Mouse (Mus musculus) neural tube, embryonic 14.5 days (tissue): ENCODE measurements around the gene Tmem235. TPM values are rescaled to one million over a fixed set of nuclear protein-coding genes. Genes with fewer than 3 reads are reported as not detected.

ENCODE experiments used
- ATAC-seq: fragments of 200-750 bp; cut with Nextera tagmentation; 2 replicates; pipeline ENCODE4 v1.8.0; 2017; ENCODE audit warnings: low read depth, mild to moderate bottlenecking, moderate TSS enrichment, moderate library complexity
- H3K27ac ChIP-seq: fragments of 300-500 bp; sonication (generic); 2 replicates; pipeline ENCODE4 v1.5.1; 2014; ENCODE audit warnings: low read depth, mild to moderate bottlenecking, control low read depth, low read length, moderate library complexity, mixed read lengths
- H3K27me3 ChIP-seq: fragments of 300-500 bp; sonication (generic); 2 replicates; pipeline ENCODE4 v1.6.1; 2014; ENCODE audit warnings: low read length; ENCODE audit not compliant: control insufficient read depth, insufficient read depth
- H3K36me3 ChIP-seq: fragments of 300-500 bp; sonication (generic); 2 replicates; pipeline ENCODE4 v1.6.1; 2014; ENCODE audit warnings: low read length, mixed read lengths; ENCODE audit not compliant: control insufficient read depth, insufficient read depth
- H3K4me1 ChIP-seq: fragments of 300-500 bp; sonication (generic); 2 replicates; pipeline ENCODE4 v1.6.1; 2014; ENCODE audit warnings: low read length; ENCODE audit not compliant: control insufficient read depth, insufficient read depth
- H3K4me2 ChIP-seq: fragments of 300-500 bp; sonication (generic); 2 replicates; pipeline ENCODE4 v1.6.1; 2014; ENCODE audit warnings: mild to moderate bottlenecking, low read depth, low read length, control low read depth
- H3K4me3 ChIP-seq: fragments of 300-500 bp; sonication (generic); 2 replicates; pipeline ENCODE4 v1.5.1; 2014; ENCODE audit warnings: low read depth, low read length, control low read depth, mixed read lengths
- H3K9ac ChIP-seq: fragments of 300-500 bp; sonication (generic); replicated peaks from 2 replicates; pipeline ENCODE4 v1.6.1; 2014; ENCODE audit warnings: low read depth, mild to moderate bottlenecking, control low read depth, low read length, mixed read lengths
- H3K9me3 ChIP-seq: fragments of 300-500 bp; sonication (generic); 2 replicates; pipeline ENCODE4 v1.6.1; 2016; ENCODE audit warnings: low read length; ENCODE audit not compliant: control insufficient read depth
- WGBS: fragments of 180-500 bp; shearing (Covaris S2); extraction: QIAGEN DNeasy Blood & Tissue Kit; methylation state at CpG from one replicate; pipeline ENCODE4 v1.1.7; 2014; 5-methylcytosine and 5-hydroxymethylcytosine counted together
- polyA plus RNA-seq: library from polyadenylated mRNA; unstranded; fragments of >200 nt; fragmentation: Nextera tagmentation; extraction: Ambion mirVana; gene quantifications from 2 replicates; pipeline ENCODE4 v1.2.1, GENCODE M21; 2014

Gene Tmem235
- polyA plus RNA-seq, 1 experiment from 2014 or later = 0.15 TPM

- Histone ChIP-seq H3K4me2 (no peak overlapping the region), H3K9ac (no peak overlapping the region), H3K9me3 (no peaks in the 10 kb centered on the region), H3K27me3 (no peaks in the 10 kb centered on the region), H3K4me3 (no peak overlapping the region), H3K36me3 (no peaks in the 10 kb centered on the region), H3K27ac (no peak overlapping the region), H3K4me1 (peaks cover 27% of the 10 kb centered on the region)
- WGBS = 96% methylated on average over 19 of the region's 19 CpGs
- no peak for ATAC-seq
Observed at GRCm38 (mm10) chr11:117891581-117892175, 31.1 kb downstream of the Tmem235 start.

DNA sequence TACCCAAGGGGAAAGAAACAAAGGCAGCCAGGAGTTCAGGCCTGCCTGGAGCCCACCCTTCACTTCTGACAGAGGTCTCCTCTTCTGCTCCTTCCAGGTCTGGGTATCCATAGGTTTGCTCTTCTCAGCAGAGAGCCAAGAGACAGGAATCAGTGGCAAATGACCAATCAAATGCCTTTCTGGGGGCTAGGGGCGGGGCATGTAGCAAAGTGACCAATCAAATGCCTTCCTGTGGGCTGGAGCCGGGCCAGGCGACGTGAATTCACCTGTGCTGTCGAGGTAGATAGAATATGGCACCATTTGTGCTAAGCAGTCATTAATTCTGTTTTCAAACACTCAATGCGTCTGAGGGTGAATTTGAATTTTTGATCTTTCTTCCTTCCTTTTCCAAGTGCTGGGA lies 31.6 kb downstream of the Tmem235 start:
- no peaks in the 10 kb centered on the region for H3K9me3 ChIP-seq
- WGBS = 53% methylated on average over 6 of the region's 6 CpGs

DNA sequence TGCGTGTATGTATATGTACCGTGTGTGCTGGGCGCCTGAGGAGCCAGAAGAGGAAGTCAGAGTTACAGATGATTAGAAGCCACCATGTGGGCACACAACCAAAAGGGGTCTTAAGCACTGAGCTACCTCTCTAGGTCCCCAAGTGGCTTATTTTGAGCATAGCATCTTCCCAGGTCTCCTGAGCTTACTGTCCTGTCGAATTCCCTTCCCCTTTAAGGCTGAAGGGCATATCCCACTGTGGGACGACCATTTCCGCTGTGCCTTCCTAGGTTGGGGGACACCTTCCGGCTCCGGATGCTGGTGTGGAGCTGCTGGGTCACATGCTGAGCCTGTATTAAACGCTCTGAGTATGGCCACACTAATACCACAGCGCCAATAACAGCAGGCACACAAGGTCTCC lies 34.1 kb downstream of the Tmem235 start:
- no peaks in the 10 kb centered on the region for H3K36me3 ChIP-seq
- no peak overlapping the region for H3K4me3 ChIP-seq
- no peak overlapping the region for H3K9ac ChIP-seq
- H3K9me3 ChIP-seq = no peaks in the 10 kb centered on the region
- ATAC-seq = no peak
- H3K4me2 ChIP-seq = no peak overlapping the region
- peaks cover 14% of the 10 kb centered on the region for H3K4me1 ChIP-seq
- WGBS = 66% methylated on average over 10 of the region's 10 CpGs
- H3K27me3 ChIP-seq = no peaks in the 10 kb centered on the region
- H3K27ac ChIP-seq = no peak overlapping the region

More for the DNA sequence above, 31.6 kb downstream of the Tmem235 start:
- H3K4me3 ChIP-seq = no peak overlapping the region
- no peaks in the 10 kb centered on the region for H3K27me3 ChIP-seq
- ATAC-seq = no peak
- H3K27ac ChIP-seq = no peak overlapping the region
- H3K36me3 ChIP-seq = no peaks in the 10 kb centered on the region
- H3K4me1 ChIP-seq = peaks cover 27% of the 10 kb centered on the region
- no peak overlapping the region for H3K4me2 ChIP-seq
- no peak overlapping the region for H3K9ac ChIP-seq

- Histone ChIP-seq H3K27ac (no peak overlapping the region), H3K9me3 (no peaks in the 10 kb centered on the region), H3K36me3 (no peaks in the 10 kb centered on the region), H3K4me1 (no peaks in the 10 kb centered on the region), H3K27me3 (no peaks in the 10 kb centered on the region), H3K4me2 (no peak overlapping the region), H3K9ac (no peak overlapping the region), H3K4me3 (no peak overlapping the region)
- 49% methylated on average over 2 of the region's 2 CpGs for WGBS
- no peak for ATAC-seq
Observed at GRCm38 (mm10) chr11:117896533-117896932, 36.0 kb downstream of the Tmem235 start.

DNA sequence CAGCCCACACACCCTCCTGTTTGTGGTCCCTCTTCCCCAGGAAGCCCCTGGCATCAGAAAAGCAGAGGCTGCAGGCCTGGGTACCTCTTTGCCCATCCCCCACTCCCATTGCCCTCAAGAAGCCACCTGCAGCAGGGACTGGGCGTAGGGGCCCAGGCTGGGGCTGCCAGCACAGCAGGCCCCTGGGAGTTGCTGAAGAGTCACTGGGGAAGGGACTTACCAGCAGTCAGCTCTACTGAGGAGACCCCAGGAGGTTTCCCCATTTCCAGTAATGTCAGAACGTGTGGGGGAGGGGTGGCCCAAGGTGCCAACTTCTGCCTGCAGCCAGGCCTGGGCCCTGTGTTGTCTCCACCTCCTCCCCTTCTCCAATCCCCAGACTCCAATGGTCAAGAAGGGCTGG lies 41.7 kb downstream of the Tmem235 start:
- no peaks in the 10 kb centered on the region for H3K27me3 ChIP-seq
- no peak overlapping the region for H3K27ac ChIP-seq
- H3K9ac ChIP-seq = no peak overlapping the region
- no peaks in the 10 kb centered on the region for H3K9me3 ChIP-seq
- no peaks in the 10 kb centered on the region for H3K36me3 ChIP-seq
- ATAC-seq = no peak
- 46% methylated on average over 2 of the region's 2 CpGs for WGBS
- H3K4me2 ChIP-seq = no peak overlapping the region
- H3K4me1 ChIP-seq = no peaks in the 10 kb centered on the region
- H3K4me3 ChIP-seq = no peak overlapping the region

DNA sequence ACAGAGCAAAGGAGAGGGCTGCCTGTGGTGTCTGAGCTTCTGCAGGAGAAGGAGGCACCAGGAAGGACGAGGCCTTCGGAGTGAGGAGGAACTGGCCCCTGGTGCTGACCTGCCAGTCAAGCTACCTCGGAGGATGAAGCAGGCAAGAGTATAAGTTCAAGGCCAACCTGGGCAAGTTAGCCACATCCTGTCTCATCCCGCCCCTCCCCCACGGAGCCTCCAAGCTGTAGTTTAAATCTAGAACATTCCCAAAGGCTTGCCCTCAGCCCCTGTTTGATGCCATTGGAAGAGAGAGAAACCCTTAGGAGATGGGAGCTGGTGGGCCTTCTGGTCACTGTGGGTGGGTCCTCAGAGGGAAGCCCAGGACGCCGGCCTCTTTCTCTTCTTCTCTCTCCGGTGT lies 43.9 kb downstream of the Tmem235 start:
- no peaks in the 10 kb centered on the region for H3K9me3 ChIP-seq
- WGBS = 92% methylated on average over 8 of the region's 8 CpGs
- H3K9ac ChIP-seq = no peak overlapping the region
- H3K27me3 ChIP-seq = no peaks in the 10 kb centered on the region
- no peak overlapping the region for H3K4me2 ChIP-seq
- no peaks in the 10 kb centered on the region for H3K4me1 ChIP-seq
- H3K27ac ChIP-seq = no peak overlapping the region
- H3K36me3 ChIP-seq = no peaks in the 10 kb centered on the region
- no peak for ATAC-seq
- H3K4me3 ChIP-seq = no peak overlapping the region

GRCm38 (mm10) chr11:117909337-117909736 lies 48.8 kb downstream of the Tmem235 start:
- Histone ChIP-seq H3K9ac (no peak overlapping the region), H3K36me3 (no peaks in the 10 kb centered on the region), H3K4me2 (no peak overlapping the region), H3K27ac (no peak overlapping the region), H3K4me1 (no peaks in the 10 kb centered on the region), H3K9me3 (no peaks in the 10 kb centered on the region), H3K27me3 (no peaks in the 10 kb centered on the region), H3K4me3 (no peak overlapping the region)
- no peak for ATAC-seq
- WGBS = 94% methylated on average over 8 of the region's 8 CpGs

DNA sequence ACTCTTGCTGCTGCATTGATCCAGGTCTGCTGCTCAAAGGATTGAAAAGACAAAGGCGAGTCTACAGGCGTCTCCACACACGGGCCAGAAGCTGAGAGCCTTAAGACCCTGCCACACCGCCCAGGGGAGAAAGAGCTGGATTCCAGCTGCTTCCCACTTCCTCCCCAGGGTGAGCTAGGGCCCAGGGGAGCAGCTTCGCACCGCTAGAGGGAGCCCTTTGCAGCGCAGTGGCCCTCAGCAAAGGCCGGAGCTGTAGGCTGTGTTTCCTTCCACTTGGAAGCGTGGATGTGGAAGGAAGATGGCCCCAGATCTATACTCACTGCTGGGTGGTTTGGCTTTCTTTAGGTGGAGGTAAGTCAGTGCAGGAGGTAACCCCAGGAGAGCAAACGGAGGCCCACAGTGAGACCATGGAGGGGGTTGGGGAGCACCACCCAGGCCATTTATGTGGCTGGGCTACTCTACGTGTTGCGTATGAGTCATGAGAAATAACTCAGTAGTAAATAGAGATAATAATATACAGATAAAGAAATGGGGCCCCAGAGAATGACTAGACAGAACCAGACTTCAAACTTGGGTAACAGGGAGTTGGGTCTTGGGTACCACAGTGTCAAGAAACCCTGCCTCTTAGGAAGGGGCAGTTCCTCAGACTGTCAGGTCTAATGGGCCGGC lies 52.3 kb downstream of the Tmem235 start:
- no peaks in the 10 kb centered on the region for H3K36me3 ChIP-seq
- H3K4me1 ChIP-seq = no peaks in the 10 kb centered on the region
- no peak overlapping the region for H3K9ac ChIP-seq
- no peak overlapping the region for H3K4me3 ChIP-seq
- 32% methylated on average over 13 of the region's 13 CpGs for WGBS
- no peaks in the 10 kb centered on the region for H3K27me3 ChIP-seq
- H3K27ac ChIP-seq = no peak overlapping the region
- no peaks in the 10 kb centered on the region for H3K9me3 ChIP-seq
- no peak for ATAC-seq
- no peak overlapping the region for H3K4me2 ChIP-seq

- Histone ChIP-seq H3K27me3 (no peaks in the 10 kb centered on the region; the same call in 1 of the 2 replicates), H3K27ac (no peak overlapping the region), H3K9me3 (no peaks in the 10 kb centered on the region), H3K4me3 (no peak overlapping the region), H3K4me1 (no peaks in the 10 kb centered on the region), H3K4me2 (no peak overlapping the region), H3K36me3 (no peaks in the 10 kb centered on the region), H3K9ac (no peak overlapping the region)
- 77% methylated on average over 12 of the region's 12 CpGs for WGBS
- no peak for ATAC-seq
Observed at GRCm38 (mm10) chr11:117914531-117914930, 54.0 kb downstream of the Tmem235 start.
